Mouse (Mus musculus): ENCODE measurements at regions not wholly inside any gene's neighbourhood (a gene's known extent, or its start where the extent isn't known, plus 50 kb on each side); places are given as distances from the start of the nearest gene placed in this dataset.

- TF ChIP-seq MYOG (IDR thresholded peaks at IDR 0.05; ENCODE audit: control insufficient read depth, extremely low read depth, insufficient read length) (no peak), MAX (IDR thresholded peaks at IDR 0.05) (peak; percentile 74), MYOD1 (IDR thresholded peaks at IDR 0.05; ENCODE audit: control insufficient read depth, insufficient read length, low read depth) (no peak), CEBPB (IDR thresholded peaks at IDR 0.05; ENCODE audit: low read depth) (no peak), USF1 (IDR thresholded peaks at IDR 0.05; ENCODE audit: low read depth) (peak; percentile 52), CTCF (IDR thresholded peaks at IDR 0.05; ENCODE audit: control insufficient read depth, insufficient read depth, insufficient read length) (no peak), FOSL1 (IDR thresholded peaks at IDR 0.05; ENCODE audit: insufficient read depth, low read length, poor library complexity, severe bottlenecking) (no peak)
- no peak overlapping the region for H3ac ChIP-seq (ENCODE audit: control insufficient read depth, insufficient read length, low read depth)
- H3K79me3 ChIP-seq (ENCODE audit: low read depth), result no peaks in the 10 kb centered on the region
- H3K79me2 ChIP-seq (ENCODE audit: control insufficient read depth, insufficient read depth), result no peaks in the 10 kb centered on the region
- peak overlapping the region; percentile 11 for H3K4me3 ChIP-seq (ENCODE audit: insufficient read depth, poor library complexity, severe bottlenecking)
- no peaks in the 10 kb centered on the region for H3K36me3 ChIP-seq (ENCODE audit: control insufficient read depth, insufficient read depth)
- H3K27me3 ChIP-seq (ENCODE audit: control insufficient read depth, insufficient read depth, insufficient read length), result no peaks in the 10 kb centered on the region
Measured at GRCm38 (mm10) chr5:64505227-64505834, 297.9 kb upstream of the Klf3 start.

DNA sequence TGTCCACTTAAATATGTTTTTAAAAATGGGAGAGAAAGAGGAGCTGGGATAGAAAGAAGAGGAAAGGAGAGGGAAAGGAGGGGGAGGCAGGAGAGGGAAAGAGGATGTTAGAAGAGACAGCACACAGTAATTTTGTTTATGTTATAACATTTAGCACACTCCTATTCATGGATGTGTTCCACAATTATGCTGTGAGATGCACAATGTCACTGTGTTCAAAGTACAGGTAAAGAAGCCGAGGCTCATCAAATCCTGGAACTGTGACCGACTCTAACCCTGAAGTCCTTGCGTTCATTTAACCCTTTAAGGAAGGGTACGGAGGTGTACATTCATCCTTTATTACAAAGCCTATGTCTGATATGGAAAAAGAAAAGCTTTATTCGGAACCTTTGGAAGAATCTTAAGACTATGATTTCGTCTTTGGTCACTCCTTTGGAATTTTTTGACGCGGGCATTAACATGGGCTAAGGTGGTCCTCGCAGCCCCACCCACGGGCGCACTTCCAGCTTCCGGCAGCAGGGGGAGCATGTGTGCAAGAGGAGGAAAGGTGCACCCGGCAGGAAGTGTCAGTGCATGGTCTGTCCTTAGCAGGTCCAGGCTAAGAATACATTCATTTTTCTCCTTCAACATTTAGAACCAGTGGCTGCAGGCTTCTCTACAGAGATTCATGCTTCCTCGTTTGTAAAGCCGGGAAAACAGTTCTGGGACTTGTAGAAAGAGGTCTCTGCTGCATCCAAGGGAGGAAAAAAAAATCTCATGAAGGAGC lies 297.2 kb upstream of the Klf3 start:
- H3K79me2 ChIP-seq (ENCODE audit: control insufficient read depth, insufficient read depth), result no peaks in the 10 kb centered on the region
- TF ChIP-seq MAX (IDR thresholded peaks at IDR 0.05), result no peak
- no peak for TF ChIP-seq CEBPB (IDR thresholded peaks at IDR 0.05; ENCODE audit: low read depth)
- TF ChIP-seq FOSL1 (IDR thresholded peaks at IDR 0.05; ENCODE audit: insufficient read depth, low read length, poor library complexity, severe bottlenecking), result no peak
- TF ChIP-seq CTCF (IDR thresholded peaks at IDR 0.05; ENCODE audit: control insufficient read depth, insufficient read depth, insufficient read length), result peak; percentile 91
- H3K79me3 ChIP-seq (ENCODE audit: low read depth), result no peaks in the 10 kb centered on the region
- no peak overlapping the region for H3ac ChIP-seq (ENCODE audit: control insufficient read depth, insufficient read length, low read depth)
- no peaks in the 10 kb centered on the region for H3K36me3 ChIP-seq (ENCODE audit: control insufficient read depth, insufficient read depth)
- no peak overlapping the region for H3K4me3 ChIP-seq (ENCODE audit: insufficient read depth, poor library complexity, severe bottlenecking)
- no peaks in the 10 kb centered on the region for H3K27me3 ChIP-seq (ENCODE audit: control insufficient read depth, insufficient read depth, insufficient read length)

GRCm38 (mm10) chr5:64508565-64508964 lies 294.6 kb upstream of the Klf3 start:
- Histone ChIP-seq H3K4me3 (ENCODE audit: insufficient read depth, poor library complexity, severe bottlenecking) (no peak overlapping the region), H3ac (ENCODE audit: control insufficient read depth, insufficient read length, low read depth) (no peak overlapping the region), H3K79me2 (ENCODE audit: control insufficient read depth, insufficient read depth) (no peaks in the 10 kb centered on the region), H3K27me3 (ENCODE audit: control insufficient read depth, insufficient read depth, insufficient read length) (no peaks in the 10 kb centered on the region), H3K79me3 (ENCODE audit: low read depth) (no peaks in the 10 kb centered on the region), H3K36me3 (ENCODE audit: control insufficient read depth, insufficient read depth) (no peaks in the 10 kb centered on the region)
- TF ChIP-seq CEBPB (IDR thresholded peaks at IDR 0.05; ENCODE audit: low read depth), result no peak
- TF ChIP-seq MYOD1 (IDR thresholded peaks at IDR 0.05; ENCODE audit: control insufficient read depth, insufficient read length, low read depth), result peak; percentile 84

DNA sequence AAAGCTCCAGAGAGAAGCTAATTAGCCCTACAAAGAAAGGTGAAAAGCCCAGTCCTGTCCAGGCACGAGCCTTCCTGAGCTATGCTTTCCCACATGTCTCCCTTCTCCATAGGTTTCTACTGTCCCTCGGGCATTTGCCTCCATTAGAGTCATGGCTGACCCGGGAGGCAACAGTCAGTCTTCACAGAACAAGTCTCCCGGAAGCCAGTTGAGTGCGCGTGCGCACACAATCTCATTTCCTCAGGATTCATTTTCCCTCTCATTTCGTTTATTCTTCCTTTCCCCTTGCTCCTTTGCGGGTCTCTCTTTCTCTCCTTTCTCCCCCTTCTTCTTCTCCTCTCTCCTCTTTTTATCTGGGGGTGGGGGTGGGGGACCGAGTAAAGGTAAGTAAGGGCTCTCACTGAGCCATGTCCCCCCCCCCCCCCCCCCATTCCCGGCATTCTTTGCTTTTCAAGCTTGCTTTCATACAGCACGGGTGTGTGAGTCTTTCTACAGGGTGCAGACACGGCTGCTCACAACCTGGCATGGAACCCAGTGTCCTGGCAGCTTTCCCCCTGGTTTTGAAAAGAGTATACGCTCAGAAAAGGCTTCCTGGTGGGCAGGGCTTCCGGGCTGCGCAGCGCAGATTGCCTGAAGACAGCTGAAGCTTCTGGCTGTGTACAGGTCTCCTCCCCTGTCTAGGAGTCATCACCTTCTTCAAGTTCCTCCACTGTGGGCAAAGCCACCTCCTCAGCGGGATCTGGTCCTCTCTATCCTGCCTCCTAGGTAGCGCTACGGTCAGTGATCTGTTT lies 289.8 kb upstream of the Klf3 start:
- Histone ChIP-seq H3K36me3 (ENCODE audit: control insufficient read depth, insufficient read depth) (no peaks in the 10 kb centered on the region), H3K79me2 (ENCODE audit: control insufficient read depth, insufficient read depth) (no peaks in the 10 kb centered on the region), H3K4me3 (ENCODE audit: insufficient read depth, poor library complexity, severe bottlenecking) (no peak overlapping the region), H3K79me3 (ENCODE audit: low read depth) (no peaks in the 10 kb centered on the region), H3ac (ENCODE audit: control insufficient read depth, insufficient read length, low read depth) (no peak overlapping the region), H3K27me3 (ENCODE audit: control insufficient read depth, insufficient read depth, insufficient read length) (no peaks in the 10 kb centered on the region)
- no peak for TF ChIP-seq CTCF (IDR thresholded peaks at IDR 0.05; ENCODE audit: control insufficient read depth, insufficient read depth, insufficient read length)
- no peak for TF ChIP-seq MAX (IDR thresholded peaks at IDR 0.05)
- TF ChIP-seq CEBPB (IDR thresholded peaks at IDR 0.05; ENCODE audit: low read depth), result no peak
- no peak for TF ChIP-seq MYOG (IDR thresholded peaks at IDR 0.05; ENCODE audit: control insufficient read depth, extremely low read depth, insufficient read length)
- TF ChIP-seq USF1 (IDR thresholded peaks at IDR 0.05; ENCODE audit: low read depth), result no peak
- no peak for TF ChIP-seq MYOD1 (IDR thresholded peaks at IDR 0.05; ENCODE audit: control insufficient read depth, insufficient read length, low read depth)
- TF ChIP-seq FOSL1 (IDR thresholded peaks at IDR 0.05; ENCODE audit: insufficient read depth, low read length, poor library complexity, severe bottlenecking), result no peak

GRCm38 (mm10) chr5:64516115-64516665 lies 287.0 kb upstream of the Klf3 start:
- H3ac ChIP-seq (ENCODE audit: control insufficient read depth, insufficient read length, low read depth), result no peak overlapping the region
- H3K79me3 ChIP-seq (ENCODE audit: low read depth), result no peaks in the 10 kb centered on the region
- no peaks in the 10 kb centered on the region for H3K79me2 ChIP-seq (ENCODE audit: control insufficient read depth, insufficient read depth)
- H3K4me3 ChIP-seq (ENCODE audit: insufficient read depth, poor library complexity, severe bottlenecking), result no peak overlapping the region
- TF ChIP-seq FOSL1 (IDR thresholded peaks at IDR 0.05; ENCODE audit: insufficient read depth, low read length, poor library complexity, severe bottlenecking) (no peak), USF1 (IDR thresholded peaks at IDR 0.05; ENCODE audit: low read depth) (no peak), MYOG (IDR thresholded peaks at IDR 0.05; ENCODE audit: control insufficient read depth, extremely low read depth, insufficient read length) (no peak), MAX (IDR thresholded peaks at IDR 0.05) (no peak), CTCF (IDR thresholded peaks at IDR 0.05; ENCODE audit: control insufficient read depth, insufficient read depth, insufficient read length) (no peak), CEBPB (IDR thresholded peaks at IDR 0.05; ENCODE audit: low read depth) (no peak)
- no peaks in the 10 kb centered on the region for H3K27me3 ChIP-seq (ENCODE audit: control insufficient read depth, insufficient read depth, insufficient read length)
- H3K36me3 ChIP-seq (ENCODE audit: control insufficient read depth, insufficient read depth), result no peaks in the 10 kb centered on the region
